Mouse (Mus musculus) intestine, embryonic 14.5 days (tissue): Measurements from ENCODE around the gene Krtap1-3. TPM values are rescaled to one million over a fixed set of nuclear protein-coding genes. Genes with fewer than 3 reads are reported as not detected.

ENCODE experiments used
- ATAC-seq: fragments of 200-750 bp; cut with Nextera tagmentation; replicated peaks from 2 replicates; pipeline ENCODE4 v1.8.0; 2017; ENCODE audit warnings: low read depth, moderate number of reproducible peaks, moderate TSS enrichment, moderate library complexity; ENCODE audit not compliant: low FRiP score, low TSS enrichment
- DNase-seq: peaks from one replicate; pipeline ENCODE4 v3.0.0-alpha.2; 2018; ENCODE audit warnings: low spot score
- H3K27ac ChIP-seq: fragments of 300-500 bp; sonication (generic); 2 replicates; pipeline ENCODE4 v1.5.1; 2014; ENCODE audit warnings: low read depth, mild to moderate bottlenecking, control low read depth
- H3K27me3 ChIP-seq: fragments of 300-500 bp; sonication (generic); replicated peaks from 2 replicates; pipeline ENCODE4 v1.6.1; 2014; ENCODE audit warnings: low read length, control low read depth; ENCODE audit not compliant: control insufficient read depth, insufficient read depth
- H3K36me3 ChIP-seq: fragments of 300-500 bp; sonication (generic); 2 replicates; pipeline ENCODE4 v1.6.1; 2014; ENCODE audit warnings: low read length, control low read depth; ENCODE audit not compliant: control insufficient read depth, insufficient read depth
- H3K4me1 ChIP-seq: fragments of 300-500 bp; sonication (generic); replicated peaks from 2 replicates; pipeline ENCODE4 v1.6.1; 2014; ENCODE audit warnings: low read length, control low read depth, mixed read lengths; ENCODE audit not compliant: control insufficient read depth, insufficient read depth
- H3K4me2 ChIP-seq: fragments of 300-500 bp; sonication (generic); 2 replicates; pipeline ENCODE4 v1.6.1; 2014; ENCODE audit warnings: low read length
- H3K4me3 ChIP-seq: fragments of 300-500 bp; sonication (generic); 2 replicates; pipeline ENCODE4 v1.5.1; 2014; ENCODE audit warnings: low read depth, low read length, control low read depth, mixed read lengths
- H3K9ac ChIP-seq: fragments of 300-500 bp; sonication (generic); 2 replicates; pipeline ENCODE4 v1.6.1; 2014; ENCODE audit warnings: mild to moderate bottlenecking, low read length
- H3K9me3 ChIP-seq: fragments of 300-500 bp; sonication (generic); 2 replicates; pipeline ENCODE4 v1.6.1; 2016; ENCODE audit warnings: low read length, control low read depth; ENCODE audit not compliant: control insufficient read depth
- WGBS: fragments of 180-500 bp; shearing (Covaris S2); extraction: QIAGEN DNeasy Blood & Tissue Kit; methylation state at CpG from one replicate; pipeline ENCODE4 v1.1.7; 2014; 5-methylcytosine and 5-hydroxymethylcytosine counted together
- polyA plus RNA-seq: library from polyadenylated mRNA; unstranded; fragments of >200 nt; fragmentation: Nextera tagmentation; extraction: Ambion mirVana; gene quantifications from 2 replicates; pipeline ENCODE4 v1.2.1, GENCODE M21; 2014

Krtap1-3 gene
- polyA plus RNA-seq, 1 experiment from 2014 or later: not detected

DNA sequence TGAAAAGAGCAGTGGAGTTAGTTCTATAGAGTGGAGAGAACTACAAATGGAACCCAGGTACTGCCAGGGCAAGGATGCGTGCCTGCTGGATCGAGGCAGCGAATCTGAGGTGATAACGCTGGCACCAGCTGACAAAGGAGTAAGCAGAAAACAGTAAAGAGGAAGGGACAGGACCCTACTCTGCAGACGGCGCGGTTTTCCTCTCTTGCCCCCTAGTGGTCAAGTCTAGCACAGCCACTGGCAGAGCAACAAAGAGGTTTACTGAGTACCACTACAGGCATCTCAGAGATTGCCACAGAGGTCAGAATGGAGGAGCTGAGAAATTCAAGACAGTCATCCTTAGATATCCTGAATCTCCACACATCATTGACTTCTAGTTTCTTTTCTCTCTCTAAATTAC is 17.0 kb downstream of the Krtap1-3 start:
- ATAC-seq (no peak), DNase-seq (peak; percentile 84)
- 2% methylated on average over 7 of the region's 7 CpGs for WGBS
- Histone ChIP-seq H3K4me1 (no peaks in the 10 kb centered on the region), H3K36me3 (no peaks in the 10 kb centered on the region), H3K9ac (no peak overlapping the region), H3K4me2 (peak overlapping the region; percentile 28), H3K27me3 (no peaks in the 10 kb centered on the region), H3K9me3 (no peaks in the 10 kb centered on the region), H3K4me3 (no peak overlapping the region), H3K27ac (no peak overlapping the region)

DNA sequence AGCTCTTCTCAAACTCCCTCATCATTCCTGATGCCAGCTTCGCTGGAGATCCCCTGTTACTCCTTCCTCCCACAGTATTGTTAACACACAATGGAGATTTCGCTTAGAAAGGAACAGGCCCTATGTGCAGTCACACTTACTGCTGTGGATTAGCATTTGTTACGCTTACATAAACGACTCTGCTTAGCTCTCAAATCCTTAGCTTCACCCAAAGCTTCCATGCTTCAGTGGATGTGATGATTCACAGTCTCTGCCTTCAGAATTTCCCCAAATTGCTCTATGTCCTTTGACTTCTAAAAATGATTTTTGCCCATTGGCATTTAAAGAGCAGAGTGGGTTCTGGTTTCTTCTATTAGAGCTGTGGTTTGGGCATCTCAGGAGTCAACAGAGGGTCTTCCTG is 18.0 kb downstream of the Krtap1-3 start:
- DNase-seq (no peak), ATAC-seq (no peak)
- Histone ChIP-seq H3K27me3 (no peaks in the 10 kb centered on the region), H3K4me1 (no peaks in the 10 kb centered on the region), H3K36me3 (no peaks in the 10 kb centered on the region), H3K9me3 (no peaks in the 10 kb centered on the region), H3K9ac (no peak overlapping the region), H3K4me2 (no peak overlapping the region), H3K4me3 (no peak overlapping the region), H3K27ac (no peak overlapping the region)
- 64% methylated on average over 4 of the region's 4 CpGs for WGBS

DNA sequence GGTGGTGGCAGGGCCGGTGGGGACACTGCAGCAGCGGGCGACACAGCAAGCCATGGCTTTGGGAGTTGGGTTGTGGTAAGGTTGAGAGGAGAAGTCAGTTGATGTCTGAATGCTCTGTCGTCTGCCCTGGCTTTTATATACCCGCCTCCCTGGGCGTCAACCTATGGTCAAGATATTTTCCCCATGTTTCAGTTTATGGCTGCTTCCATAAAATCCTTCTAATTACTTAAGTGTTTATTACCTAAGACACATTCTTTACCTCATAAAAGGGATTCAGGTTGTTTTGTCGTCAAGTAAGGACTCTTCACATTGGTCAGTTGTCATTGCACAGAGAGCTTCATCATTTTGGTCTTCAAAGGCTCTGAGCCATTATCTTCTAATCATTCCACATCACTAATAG is 24.6 kb downstream of the Krtap1-3 start, which contains the start of gene Krtap3-1:
Krtap3-1 (minus strand) TSS at position 101 of the 400 bp plus-strand sequence.
- Histone ChIP-seq H3K4me1 (no peaks in the 10 kb centered on the region), H3K4me2 (no peak within 1 kb of the TSS), H3K36me3 (no peaks in the 10 kb centered on the region), H3K9ac (no peak within 1 kb of the TSS), H3K9me3 (no peaks in the 10 kb centered on the region), H3K4me3 (no peak within 1 kb of the TSS), H3K27ac (no peak within 1 kb of the TSS), H3K27me3 (no peaks in the 10 kb centered on the region)
- no peak for ATAC-seq
- 76% methylated on average over 7 of the region's 7 CpGs for WGBS
- no peak for DNase-seq

DNA sequence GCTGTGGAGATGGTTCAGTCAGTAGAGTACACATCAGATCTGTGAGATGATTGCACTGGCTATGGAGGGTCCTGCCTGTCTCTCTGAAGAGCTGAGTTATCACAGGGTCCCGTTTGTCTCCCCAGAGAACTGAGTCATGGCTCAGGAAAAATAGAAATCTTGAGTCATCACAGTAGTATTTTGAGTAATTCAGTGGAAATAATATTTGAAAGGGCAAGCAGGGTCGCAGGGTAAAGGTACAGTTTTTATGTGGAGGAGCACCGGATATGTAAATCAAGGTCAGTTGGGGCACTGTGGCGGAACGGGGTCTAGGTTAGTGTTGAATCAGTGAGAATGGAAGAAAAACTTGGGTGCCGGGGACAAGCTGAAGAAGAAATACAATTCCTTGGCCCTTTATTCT is 28.6 kb downstream of the Krtap1-3 start:
- no peak overlapping the region for H3K4me2 ChIP-seq
- no peaks in the 10 kb centered on the region for H3K36me3 ChIP-seq
- no peaks in the 10 kb centered on the region for H3K27me3 ChIP-seq
- ATAC-seq (no peak), DNase-seq (no peak)
- no peak overlapping the region for H3K4me3 ChIP-seq
- no peak overlapping the region for H3K27ac ChIP-seq
- 89% methylated on average over 6 of the region's 6 CpGs for WGBS
- no peaks in the 10 kb centered on the region for H3K4me1 ChIP-seq
- H3K9me3 ChIP-seq: no peaks in the 10 kb centered on the region
- H3K9ac ChIP-seq: no peak overlapping the region

DNA sequence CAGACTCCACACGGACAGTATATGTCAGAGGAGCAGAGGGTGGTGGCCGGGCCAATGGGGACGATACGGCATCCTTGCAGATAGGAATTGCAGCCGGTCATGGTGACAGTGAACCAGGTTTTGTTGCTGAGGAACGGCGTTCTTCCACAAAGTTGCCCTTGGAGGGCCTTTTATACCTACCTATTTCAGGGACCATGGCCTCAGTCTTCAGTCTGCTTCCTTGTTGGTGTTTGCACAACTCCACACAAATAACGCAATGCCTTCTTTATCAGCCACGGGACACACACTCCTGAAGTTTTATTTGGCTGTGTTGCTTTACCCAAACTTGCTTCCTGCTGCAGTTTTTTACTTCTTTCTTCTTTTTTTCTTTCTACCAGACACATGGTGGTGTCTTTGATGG is 31.8 kb downstream of the Krtap1-3 start, which contains the start of gene Gm11939:
Gm11939 (minus strand) TSS at position 101 of the 400 bp plus-strand sequence.
- Histone ChIP-seq H3K9me3 (no peaks in the 10 kb centered on the region), H3K36me3 (no peaks in the 10 kb centered on the region), H3K9ac (no peak within 1 kb of the TSS), H3K4me2 (no peak within 1 kb of the TSS), H3K4me1 (no peaks in the 10 kb centered on the region), H3K27ac (no peak within 1 kb of the TSS), H3K4me3 (no peak within 1 kb of the TSS), H3K27me3 (no peaks in the 10 kb centered on the region)
- no peak for ATAC-seq
- no peak for DNase-seq
- WGBS: 87% methylated on average over 9 of the region's 9 CpGs

DNA sequence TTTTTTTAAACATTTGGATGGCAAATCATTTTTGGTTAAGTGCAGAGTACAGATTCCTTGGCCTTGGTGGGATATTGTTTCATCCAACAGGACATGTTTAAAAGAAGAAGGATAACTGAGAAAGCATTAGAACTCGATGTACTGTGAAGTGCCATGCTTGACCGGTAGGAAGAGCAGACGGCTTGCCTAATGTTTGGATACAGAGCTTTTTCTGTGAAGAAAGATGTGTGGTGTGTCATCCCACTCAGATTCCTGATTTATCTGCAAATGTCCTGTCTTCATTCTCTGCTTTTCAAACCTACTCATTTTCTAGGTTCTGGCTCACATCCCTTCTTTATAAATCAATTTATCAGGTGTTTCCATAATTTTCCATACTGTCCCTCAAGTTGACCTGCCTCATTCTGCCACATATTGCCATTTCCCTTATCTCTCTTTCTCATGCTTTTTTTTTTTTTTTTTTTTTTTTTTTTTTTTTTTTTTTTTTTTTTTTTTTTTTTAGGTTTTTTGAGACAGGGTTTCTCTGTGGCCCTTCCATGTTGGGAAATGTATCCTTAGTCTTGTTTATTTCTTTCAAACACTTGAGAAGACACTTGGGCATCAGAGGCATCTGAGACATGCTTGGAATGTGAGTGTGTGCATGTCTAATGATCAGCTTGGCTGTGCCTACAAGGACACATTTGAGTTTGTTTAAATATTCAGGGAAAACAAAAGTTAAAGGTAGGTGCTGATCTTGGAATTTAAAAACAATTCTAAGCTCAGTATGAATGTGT is 33.0 kb downstream of the Krtap1-3 start:
- no peak for DNase-seq
- H3K27me3 ChIP-seq: no peaks in the 10 kb centered on the region
- no peak overlapping the region for H3K4me3 ChIP-seq
- H3K36me3 ChIP-seq: no peaks in the 10 kb centered on the region
- no peak overlapping the region for H3K27ac ChIP-seq
- no peaks in the 10 kb centered on the region for H3K4me1 ChIP-seq
- no peak overlapping the region for H3K9ac ChIP-seq
- no peak overlapping the region for H3K4me2 ChIP-seq
- 47% methylated on average over 3 of the region's 3 CpGs for WGBS
- no peak for ATAC-seq
- H3K9me3 ChIP-seq: no peaks in the 10 kb centered on the region

DNA sequence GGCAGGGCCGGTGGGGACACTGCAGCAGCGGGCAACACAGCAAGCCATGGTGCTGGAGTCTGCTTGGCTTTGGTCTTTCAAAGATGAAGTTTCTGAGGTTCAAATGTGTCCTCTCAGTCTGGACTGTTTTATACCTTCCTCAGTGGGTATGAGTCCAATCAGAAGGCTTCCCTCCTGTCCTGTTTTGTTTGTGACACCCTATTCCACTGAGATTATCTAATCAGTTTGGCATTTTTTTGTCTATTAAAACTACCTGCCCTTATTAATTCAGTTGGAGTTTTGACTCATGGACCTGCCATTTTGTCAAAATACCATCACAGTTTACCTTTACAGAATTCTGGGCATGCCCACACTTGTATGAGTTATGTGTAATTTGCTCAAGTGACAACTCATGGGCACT is 34.4 kb downstream of the Krtap1-3 start, which contains the start of gene Krtap3-2:
Krtap3-2 (minus strand) TSS at position 101 of the 400 bp plus-strand sequence.
- Histone ChIP-seq H3K4me2 (no peak within 1 kb of the TSS), H3K4me1 (no peaks in the 10 kb centered on the region), H3K27ac (no peak within 1 kb of the TSS), H3K9me3 (no peaks in the 10 kb centered on the region), H3K27me3 (no peaks in the 10 kb centered on the region), H3K9ac (no peak within 1 kb of the TSS), H3K36me3 (no peaks in the 10 kb centered on the region), H3K4me3 (no peak within 1 kb of the TSS)
- WGBS: 50% methylated on average over 1 of the region's 2 CpGs
- DNase-seq (no peak), ATAC-seq (no peak)

DNA sequence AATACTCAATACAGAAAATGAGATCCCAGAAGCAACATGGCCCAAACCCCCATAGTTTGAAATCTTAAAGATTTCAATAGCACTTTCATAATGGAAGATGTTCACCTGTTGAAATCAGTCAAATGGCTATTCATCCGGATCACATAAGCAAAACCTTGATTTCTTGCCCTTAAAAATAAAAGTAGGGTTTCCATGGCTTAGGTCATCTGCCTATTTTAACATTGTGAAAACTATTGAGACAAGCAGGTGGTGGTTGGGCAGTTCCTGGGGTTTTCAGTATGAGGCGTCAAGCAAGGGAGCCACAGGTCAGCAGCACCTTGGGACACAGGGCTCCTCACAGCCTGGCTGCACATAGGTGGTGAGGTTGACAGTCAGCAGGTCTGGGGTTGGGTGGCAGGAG is 34.9 kb downstream of the Krtap1-3 start:
- DNase-seq (no peak), ATAC-seq (no peak)
- no peak overlapping the region for H3K9ac ChIP-seq
- no peak overlapping the region for H3K27ac ChIP-seq
- H3K4me1 ChIP-seq: no peaks in the 10 kb centered on the region
- 88% methylated on average over 2 of the region's 2 CpGs for WGBS
- H3K9me3 ChIP-seq: no peaks in the 10 kb centered on the region
- H3K36me3 ChIP-seq: no peaks in the 10 kb centered on the region
- H3K4me2 ChIP-seq: no peak overlapping the region
- H3K27me3 ChIP-seq: no peaks in the 10 kb centered on the region
- H3K4me3 ChIP-seq: no peak overlapping the region

DNA sequence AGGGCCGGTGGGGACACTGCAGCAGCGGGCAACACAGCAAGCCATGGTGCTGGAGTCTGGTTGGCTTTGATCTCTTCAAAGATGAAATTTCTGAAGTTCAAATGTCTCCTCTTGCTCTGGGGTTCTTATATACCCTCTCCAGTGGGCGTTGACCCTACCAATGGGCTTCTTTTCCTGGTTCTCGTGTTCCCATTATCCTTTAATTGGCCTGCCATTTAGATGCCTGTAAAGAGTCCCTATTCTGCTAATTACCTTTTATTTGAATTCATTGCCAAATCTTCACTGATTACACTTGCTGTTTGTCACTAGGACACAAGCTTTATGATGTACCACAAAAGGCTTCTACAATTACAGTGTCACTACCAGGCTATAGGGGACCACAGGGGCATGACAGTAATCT is 40.4 kb downstream of the Krtap1-3 start, which contains the start of gene Krtap3-3:
Krtap3-3 (minus strand) TSS at position 101 of the 400 bp plus-strand sequence.
- ATAC-seq: no peak

More for the DNA sequence above, 40.4 kb downstream of the Krtap1-3 start, which contains the start of gene Krtap3-3:
- Histone ChIP-seq H3K27ac (no peak within 1 kb of the TSS), H3K4me1 (no peaks in the 10 kb centered on the region), H3K36me3 (no peaks in the 10 kb centered on the region), H3K9me3 (no peaks in the 10 kb centered on the region), H3K9ac (no peak within 1 kb of the TSS), H3K4me3 (no peak within 1 kb of the TSS), H3K27me3 (no peaks in the 10 kb centered on the region), H3K4me2 (no peak within 1 kb of the TSS)
- WGBS: 69% methylated on average over 4 of the region's 4 CpGs
- DNase-seq: no peak
